Mouse (Mus musculus) gastrocnemius, postnatal 14 days (tissue): Measurements from ENCODE around the gene Vmn1r40. TPM values are rescaled to one million over a fixed set of nuclear protein-coding genes. Genes with fewer than 3 reads are reported as not detected.

ENCODE experiments used
- DNase-seq: peaks from one replicate; pipeline ENCODE4 v3.0.0; 2021; ENCODE audit warnings: mixed read lengths
- intact Hi-C: fragments of 180-260 bp; cut with DNase I; formaldehyde crosslinking; loops from one replicate; pipeline ENCODE4 v1.15.1; 2025; ENCODE audit warnings: low total_unique reads
- total RNA-seq, 2 experiments: library from RNA; stranded (reverse); gene quantifications; 2 replicates each; pipeline ENCODE4 v1.2.3; 2021

The Vmn1r40 gene
- total RNA-seq, 2 experiments from 2014 or later = not detected

DNA sequence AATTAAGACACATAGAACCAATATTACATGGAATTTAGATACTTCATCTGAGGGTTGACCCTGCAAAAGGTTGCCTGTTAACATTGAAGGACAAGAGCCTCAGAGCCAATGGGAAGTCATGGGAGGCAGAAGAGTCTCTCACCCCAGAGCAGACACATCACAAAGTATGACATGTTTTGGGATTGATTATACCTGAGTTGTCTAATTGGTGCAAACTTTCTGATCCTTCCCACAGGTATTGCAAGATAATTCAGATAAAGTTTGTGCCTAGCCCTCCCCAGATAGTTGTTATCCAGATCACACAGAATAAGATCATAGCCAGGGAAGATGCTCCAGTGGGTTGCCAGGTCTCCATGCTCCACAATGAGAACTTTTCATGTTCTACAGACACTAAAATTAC is 33.1 kb downstream of the Vmn1r40 start, which contains the start of gene Vmn1r41:
TSS of gene Vmn1r41 (plus strand) at position 301 of the 400 bp plus-strand sequence.
- intact Hi-C loops = no loop called here
- DNase-seq = no peak

DNA sequence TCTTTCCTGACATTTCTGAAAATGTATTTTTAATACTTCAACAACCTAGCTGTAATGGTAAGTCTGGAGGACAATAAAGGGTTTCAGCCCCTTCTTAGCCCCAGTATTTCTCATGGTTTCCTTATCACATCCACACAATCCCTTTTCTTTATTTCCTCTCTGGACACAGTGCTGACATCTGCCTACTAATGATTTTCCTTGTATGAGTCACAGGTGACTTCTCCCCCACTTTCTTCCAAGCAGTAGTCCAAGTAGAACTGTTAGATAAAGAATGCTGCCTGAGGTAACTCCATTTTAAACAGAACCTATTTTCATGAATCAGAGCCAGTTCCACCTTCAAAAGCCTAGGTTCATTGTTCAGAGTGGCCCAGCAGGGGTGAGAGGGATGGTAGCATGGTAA is 35.5 kb downstream of the Vmn1r40 start:
- no peak for DNase-seq
- intact Hi-C loops = no loop called here

Other genes with a start within 250 kb of the Vmn1r40 start
- 1 to 10 TPM; 2.7 to 3.3 TPM for gene Chchd6, start 111.9 kb upstream of the Vmn1r40 start, total RNA-seq
- 1 to 10 TPM; 7.2 to 8.5 TPM for gene Txnrd3, start 63.6 kb upstream of the Vmn1r40 start, total RNA-seq
- gene Vmn1r41, start 33.2 kb downstream of the Vmn1r40 start, total RNA-seq = not detected
- gene Vmn1r42, start 168.9 kb downstream of the Vmn1r40 start, total RNA-seq = not detected
- not detected for gene Vmn1r43, start 168.9 kb downstream of the Vmn1r40 start, total RNA-seq
- gene Vmn1r44, start 176.1 kb downstream of the Vmn1r40 start, total RNA-seq = not detected
- not detected for gene Vmn1r45, start 233.1 kb downstream of the Vmn1r40 start, total RNA-seq